Mouse (Mus musculus): Measurements from ENCODE around the gene Gm49387.

Gene Gm49387

DNA sequence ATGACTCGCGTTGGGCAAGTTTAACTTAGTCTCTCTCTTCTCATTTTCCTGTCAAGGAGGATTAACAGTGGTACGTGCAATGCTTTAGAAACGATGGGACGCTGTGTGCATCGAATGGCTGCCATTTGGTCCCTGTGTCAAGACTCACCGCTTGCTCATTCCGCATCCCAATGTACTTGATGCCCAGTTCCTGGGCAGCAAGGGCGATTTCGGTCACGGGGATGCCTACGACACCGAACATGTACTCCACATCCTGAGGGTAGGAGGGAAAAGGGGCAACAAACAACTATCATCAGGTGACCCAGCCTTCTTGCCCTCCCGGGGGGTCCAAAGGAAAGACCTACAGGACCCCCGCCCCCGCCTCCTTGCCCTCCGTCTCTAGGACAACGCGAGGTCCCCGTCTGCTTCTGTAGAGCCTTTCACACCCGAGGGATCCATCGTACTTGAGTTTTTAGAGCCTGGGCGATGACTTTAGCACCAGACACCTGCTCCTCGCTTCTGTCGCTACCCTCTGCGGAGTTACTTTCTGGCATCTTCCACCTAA, at the start of gene Gm49387:
Gene Gm49387, minus strand, starts transcription at position 533 of the 544 bp plus-strand sequence.
- DNase-seq (ENCODE audit: low read depth, low spot score): no peak

DNA sequence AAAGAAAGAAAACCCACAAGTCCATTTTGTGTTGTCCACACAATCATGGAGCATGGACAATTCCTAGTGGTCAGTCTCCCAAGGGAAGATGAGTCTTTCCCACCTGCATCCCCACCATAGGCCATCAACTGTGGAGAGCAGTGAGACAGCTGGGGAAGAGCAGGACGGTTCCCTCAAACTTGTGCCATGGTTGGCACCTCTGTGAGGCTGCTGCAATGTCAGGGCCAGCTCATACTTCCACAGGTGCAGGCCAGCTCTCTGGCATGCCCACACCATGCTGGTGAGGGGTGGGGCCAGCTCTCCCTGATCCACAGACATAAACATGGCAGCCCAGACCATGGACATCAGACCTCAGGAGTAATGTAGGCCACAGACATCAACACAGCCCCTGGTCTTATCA, 45.6 kb upstream of the Gm49387 start:
- no peak for DNase-seq (ENCODE audit: low read depth, low spot score)

DNA sequence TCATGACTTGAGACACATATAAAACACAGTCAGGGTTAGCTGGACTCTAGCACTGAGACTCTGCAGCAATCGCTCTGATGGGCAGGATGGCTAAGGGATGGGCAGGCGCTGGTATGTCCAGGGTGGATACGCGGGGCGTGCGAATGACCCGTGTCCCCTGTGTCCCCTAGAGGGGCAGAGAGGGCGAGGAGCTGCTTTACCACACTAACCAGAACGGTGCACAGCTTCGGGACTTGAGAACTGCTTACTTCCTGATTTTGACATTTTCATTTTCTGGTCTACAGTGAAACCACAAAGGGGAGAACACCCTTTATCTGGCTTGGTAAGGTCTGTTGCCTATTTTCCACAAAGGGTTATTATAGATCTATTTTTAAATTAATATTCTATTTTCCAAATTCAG, 45.0 kb upstream of the Gm49387 start:
- DNase-seq (ENCODE audit: low read depth, low spot score): no peak

DNA sequence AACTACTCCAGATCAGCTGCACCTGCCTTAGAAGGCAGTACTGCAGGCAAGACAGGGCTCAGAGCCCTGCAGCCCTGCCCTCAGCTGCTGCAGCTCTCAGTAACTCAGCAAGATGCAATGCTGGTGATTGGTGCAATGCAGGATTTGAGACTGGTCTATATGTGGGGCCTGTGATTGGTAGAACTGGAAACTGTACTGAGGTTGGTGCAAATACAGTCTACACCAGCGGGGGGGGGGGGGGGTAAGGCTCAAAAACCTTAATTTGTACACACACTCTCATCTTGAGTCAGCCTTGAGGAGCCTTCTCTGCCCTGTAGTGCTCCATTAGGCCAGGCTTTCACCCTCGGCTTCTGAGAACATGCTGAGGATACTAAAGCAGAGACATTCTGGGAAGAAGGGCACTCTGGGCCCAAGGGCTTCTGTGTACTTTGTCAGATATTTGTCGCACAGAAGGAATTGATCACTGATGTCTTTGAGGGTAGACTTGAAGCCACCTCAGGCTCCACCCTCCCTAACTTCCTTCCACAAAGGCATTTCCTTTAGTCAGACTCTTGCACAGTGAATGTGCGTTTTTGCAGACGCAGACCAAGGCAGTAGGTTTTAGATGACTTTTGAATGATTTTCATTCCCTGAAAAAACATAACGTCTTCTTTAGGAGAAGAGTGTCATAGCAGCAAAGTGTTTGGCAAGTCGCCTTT, 43.8 kb upstream of the Gm49387 start:
- DNase-seq (ENCODE audit: low read depth, low spot score): no peak

DNA sequence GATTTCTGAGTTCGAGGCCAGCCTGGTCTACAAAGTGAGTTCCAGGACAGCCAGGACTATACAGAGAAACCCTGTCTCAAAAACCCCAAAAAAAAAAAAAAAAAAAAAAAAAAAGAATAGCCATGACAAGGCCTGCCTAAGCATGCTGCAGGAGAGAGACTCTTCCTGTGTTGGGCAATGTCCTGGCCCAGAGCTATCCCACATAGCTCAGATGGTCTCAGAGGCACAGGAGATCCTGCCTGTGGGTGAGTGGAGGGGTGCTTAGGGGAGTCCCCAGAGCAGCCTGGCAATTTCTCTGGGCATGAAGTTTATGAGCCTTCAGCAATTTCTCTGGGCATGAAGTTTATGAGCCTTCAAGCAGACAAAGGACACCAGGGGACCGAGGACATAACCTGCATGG, 42.9 kb upstream of the Gm49387 start:
- no peak for DNase-seq (ENCODE audit: low read depth, low spot score)

DNA sequence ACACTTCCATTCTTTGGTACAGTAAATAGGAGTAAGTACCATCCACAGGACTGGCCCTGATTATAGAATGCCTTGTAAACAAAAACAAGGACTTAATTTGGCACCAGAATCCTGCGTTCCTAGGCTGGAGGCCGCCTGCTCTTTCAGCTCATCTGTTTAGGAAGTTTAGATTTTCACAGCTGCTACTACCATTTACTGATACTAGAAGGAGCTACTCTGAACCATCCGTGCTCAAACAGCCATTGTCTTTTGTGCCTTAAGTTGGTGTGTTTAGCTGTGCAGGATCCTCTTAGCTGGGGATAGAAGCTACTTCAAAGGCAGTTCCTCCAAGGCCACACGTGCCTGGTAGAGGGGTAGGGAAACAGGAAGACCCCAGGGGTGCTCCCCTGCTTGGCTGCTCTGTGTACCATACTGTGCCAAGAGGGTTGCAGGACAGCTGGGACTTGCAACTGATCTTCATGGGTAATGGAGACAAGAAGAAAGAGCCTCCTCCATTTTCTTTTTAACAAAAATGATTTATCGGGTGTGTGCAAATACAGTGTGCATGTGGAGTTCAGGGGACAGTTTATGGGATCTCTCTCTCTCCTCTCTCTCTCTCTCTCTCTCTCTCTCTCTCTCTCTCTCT, 41.4 kb upstream of the Gm49387 start:
- DNase-seq (ENCODE audit: low read depth, low spot score): no peak

DNA sequence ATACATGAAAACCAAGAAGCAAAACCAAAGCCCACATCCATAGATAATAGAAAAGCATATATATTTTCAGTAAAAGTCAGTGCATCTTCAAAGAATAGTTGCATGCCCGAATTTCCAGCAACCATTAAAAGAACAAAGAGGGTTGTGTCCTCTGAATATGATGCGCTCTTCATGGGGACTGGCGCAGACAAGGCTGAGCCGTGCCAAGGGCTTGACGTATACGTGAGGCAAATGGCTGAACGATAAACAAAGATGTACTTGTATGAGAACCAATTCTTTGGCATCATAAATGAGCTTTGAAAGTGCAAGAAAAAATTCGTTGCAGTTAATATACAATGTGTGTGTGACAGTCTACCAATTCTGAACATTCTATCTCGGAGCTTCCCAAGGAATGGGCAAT, 40.6 kb upstream of the Gm49387 start:
- no peak for DNase-seq (ENCODE audit: low read depth, low spot score)

DNA sequence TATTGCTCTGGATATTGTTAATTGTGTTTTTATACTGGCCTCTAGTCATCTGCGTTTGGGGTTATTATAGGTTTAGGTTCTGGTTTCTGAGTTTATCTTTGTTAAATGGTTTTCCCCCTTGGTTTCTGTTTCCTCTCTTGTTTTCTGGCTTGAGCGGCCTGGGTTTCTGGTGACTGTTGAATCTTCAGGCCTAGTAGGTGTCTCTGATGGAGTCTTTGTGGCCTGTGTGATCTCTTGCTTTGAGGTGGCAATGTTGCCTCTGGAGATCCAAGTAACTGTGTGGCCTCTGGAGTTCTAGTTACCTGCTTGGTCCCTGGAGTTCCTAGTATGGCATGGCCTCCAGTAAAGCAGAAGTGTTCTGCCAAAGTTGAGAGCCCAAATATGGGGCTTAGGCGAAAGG, 40.0 kb upstream of the Gm49387 start:
- DNase-seq (ENCODE audit: low read depth, low spot score): no peak

DNA sequence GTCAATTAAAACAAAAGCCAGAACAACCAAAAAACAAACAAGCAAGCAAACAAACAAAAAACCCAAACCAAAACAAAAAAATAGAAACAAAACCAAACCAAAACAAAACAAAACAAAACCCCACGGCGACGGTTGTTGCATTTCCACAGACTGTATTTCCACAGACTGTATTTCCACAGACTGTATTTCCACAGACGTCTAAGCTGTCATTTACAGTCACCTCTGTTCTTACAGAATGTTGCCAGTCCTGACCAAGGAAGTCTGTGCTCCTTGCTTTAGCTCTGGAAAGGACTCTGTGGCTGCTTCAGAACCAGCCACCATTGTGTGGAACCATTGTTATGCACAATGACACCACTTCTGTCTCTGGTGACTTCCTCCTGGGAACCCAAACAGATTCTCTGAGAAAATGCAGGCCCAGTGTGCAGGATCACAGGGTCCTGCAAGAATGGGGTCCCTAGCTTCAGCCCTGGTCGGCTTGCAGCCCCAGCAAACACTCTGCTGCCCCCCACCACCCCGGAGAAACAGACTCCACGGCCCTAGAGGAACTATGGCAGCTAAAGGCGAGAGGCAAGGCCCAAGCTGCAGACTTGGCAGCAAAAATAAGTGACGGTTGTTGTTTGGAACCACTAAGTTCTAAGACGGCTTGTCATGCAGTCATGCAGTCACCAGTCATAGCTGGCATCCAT, 31.1 kb upstream of the Gm49387 start:
- DNase-seq (ENCODE audit: low read depth, low spot score): no peak

DNA sequence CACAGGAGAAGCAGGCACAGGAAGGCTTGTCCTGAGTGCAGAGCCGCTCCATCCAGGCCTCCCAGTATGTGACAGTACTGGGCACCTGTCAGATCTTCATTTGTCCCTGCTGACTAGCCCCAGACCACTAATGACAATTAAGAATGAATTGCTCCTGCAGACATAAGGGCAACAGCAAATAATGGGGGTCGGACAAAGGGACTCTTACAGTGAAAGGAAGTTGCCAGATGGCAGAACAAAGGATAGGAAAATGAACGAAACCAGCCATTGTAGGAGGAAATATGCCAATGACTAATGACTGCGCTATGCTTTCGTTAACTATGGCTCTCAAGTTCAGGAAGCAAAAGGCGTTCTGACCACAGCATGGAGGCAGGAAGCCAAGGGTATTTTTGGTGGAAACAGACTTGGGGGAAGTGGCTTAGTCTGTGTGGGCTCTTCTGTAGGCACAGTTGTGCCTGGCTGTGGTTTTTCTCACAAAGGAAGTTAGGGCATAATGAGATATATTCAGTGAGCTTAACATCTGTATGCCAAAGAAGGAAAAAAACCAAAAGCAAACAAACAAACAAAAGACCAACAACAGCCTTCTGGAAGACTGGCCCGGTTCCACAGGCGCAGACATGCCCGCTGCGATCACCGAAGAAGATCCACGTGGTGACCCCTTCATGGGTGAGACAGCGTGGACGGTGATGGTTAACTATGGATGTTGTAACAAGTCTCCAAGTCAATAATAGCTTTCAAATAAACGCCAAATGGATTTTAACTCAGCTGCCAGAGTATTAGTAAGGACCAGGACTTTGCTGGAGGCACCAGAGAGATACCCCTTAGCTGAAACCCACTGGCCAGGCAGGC, 29.2 kb upstream of the Gm49387 start:
- DNase-seq (ENCODE audit: low read depth, low spot score): no peak

DNA sequence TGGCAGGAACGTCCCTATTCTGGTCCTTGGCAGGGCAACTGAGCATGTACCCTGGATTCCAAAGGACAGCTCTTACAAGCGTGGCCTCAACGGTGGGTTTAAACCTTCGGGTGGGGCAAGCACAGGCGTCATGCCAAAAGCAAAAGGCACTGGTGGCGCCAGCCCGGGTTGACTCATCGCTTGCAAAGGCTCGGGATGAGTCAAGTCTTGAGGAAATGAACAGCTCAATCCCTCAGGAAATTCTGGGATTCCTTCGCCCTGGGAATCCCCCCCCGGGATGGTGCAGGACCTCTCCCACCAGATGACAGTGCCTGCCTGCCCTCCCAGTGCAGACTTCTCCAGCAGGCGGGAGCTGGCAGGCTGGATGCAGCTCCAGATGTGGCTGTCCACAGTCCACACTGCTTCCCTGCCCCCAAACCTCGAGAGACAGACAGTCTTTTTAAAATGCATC, 28.5 kb upstream of the Gm49387 start:
- DNase-seq (ENCODE audit: low read depth, low spot score): no peak

DNA sequence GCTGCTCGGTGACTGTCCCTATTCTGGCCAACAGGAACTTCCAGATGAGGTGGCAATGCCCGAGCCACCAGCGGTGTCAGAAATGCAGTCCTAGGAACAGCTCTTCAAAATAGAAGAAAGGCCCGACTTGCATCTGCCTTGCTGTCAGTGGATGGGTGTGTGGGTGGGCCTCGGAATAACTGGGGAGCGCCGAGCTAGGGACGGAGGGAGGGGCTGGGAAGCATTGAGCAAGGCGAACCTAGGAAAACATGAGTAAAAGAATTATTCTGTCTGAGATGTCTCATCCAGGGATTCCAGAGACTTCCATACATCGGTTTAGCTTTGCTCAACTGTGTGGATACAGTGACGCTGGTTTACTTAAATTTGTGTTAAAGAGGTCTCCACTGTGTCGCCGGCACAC, 27.6 kb upstream of the Gm49387 start:
- DNase-seq (ENCODE audit: low read depth, low spot score): no peak

DNA sequence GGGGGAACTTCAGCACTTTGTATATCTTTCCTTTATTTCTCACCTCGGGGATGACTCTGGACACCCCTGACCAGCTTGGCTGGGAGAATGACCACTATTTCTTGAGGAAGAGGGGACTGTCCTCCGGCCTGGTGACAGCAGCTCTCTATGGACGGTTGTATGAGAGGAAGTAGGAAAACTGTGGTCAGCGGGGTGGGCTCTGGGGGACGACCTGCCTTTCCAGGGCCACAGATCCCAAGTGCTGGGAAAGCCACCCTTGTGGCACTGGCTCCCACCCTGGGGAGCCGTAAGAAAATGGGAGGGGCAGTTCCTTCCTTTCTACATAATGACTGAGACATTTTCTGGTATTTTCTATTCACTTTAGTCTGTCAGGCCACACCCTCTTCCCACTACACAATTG, 27.1 kb upstream of the Gm49387 start:
- DNase-seq (ENCODE audit: low read depth, low spot score): no peak

DNA sequence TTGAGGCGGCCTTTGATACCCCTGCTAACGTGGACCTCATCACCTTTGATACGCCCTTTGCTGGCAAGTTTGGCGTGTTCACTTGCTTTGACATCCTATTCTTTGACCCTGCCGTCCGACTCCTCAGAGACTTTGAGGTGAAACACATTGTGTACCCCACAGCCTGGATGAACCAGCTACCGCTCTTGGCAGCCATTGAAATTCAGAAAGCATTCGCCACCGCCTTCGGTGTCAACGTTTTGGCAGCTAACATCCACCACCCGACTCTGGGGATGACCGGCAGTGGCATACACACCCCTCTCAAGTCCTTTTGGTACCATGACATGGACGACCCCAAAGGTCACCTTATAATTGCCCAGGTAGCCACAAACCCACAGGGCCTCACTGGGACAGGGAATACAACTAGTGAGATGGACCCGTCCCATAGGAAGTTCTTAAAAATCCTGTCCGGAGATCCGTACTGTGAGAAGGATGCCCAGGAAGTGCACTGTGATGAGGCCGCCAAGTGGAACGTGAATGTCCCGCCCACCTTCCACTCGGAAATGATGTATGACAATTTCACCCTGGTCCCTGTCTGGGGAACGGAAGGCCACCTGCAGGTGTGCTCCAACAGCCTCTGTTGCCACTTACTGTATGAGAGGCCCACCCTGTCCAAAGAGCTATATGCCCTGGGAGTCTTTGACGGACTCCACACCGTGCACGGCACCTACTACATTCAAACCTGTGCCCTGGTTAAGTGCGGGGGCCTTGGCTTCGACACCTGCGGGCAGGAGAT, 26.4 kb upstream of the Gm49387 start:
- no peak for DNase-seq (ENCODE audit: low read depth, low spot score)

DNA sequence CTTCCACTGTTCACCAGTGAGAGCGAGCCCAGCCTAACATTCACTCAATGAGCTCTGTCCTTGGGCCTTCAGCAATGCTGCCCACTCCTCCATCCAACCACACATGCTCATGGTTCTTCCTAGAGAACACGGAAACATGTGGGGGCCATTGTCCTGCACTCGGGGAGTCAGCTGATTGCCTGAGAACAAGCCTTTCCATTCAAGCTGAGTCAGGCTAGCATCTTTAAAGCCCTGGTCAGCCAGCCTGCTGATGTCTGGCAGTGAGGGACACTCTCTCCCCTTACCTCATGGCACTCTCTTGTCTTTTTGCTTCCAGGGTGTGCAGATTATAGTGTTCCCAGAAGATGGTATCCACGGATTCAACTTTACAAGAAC, 24.9 kb upstream of the Gm49387 start:
- no peak for DNase-seq (ENCODE audit: low read depth, low spot score)

DNA sequence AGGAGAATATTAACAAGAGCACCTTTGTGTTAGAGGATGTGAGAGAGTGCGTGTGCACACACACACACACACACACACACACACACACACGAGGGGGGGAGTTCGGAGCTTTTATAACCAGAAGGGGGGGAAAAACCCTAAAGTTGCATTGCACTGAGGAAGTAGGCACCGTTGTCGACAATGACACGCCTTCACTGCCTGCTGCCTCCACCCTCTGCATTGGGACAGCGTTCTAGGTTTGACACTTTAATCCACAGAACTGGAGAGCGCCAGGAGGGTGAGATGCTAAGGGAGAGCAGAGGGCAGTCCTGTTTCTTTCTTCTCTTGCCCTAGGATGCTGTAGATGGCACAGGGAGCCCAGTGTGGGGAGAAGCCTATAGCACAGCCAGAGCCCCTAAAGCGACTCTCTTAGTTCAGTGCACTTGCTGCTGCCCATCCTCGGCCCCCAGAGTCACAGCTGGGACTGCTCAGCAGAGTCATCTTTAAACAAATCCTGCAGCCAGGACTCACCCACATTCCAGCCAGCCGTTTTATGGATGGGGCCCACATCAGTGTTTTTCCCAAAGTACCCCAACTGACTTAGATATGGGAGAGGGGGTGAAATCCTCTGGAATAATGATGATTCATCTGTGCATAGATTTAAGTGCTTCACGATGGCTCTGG, 24.4 kb upstream of the Gm49387 start:
- no peak for DNase-seq (ENCODE audit: low read depth, low spot score)

DNA sequence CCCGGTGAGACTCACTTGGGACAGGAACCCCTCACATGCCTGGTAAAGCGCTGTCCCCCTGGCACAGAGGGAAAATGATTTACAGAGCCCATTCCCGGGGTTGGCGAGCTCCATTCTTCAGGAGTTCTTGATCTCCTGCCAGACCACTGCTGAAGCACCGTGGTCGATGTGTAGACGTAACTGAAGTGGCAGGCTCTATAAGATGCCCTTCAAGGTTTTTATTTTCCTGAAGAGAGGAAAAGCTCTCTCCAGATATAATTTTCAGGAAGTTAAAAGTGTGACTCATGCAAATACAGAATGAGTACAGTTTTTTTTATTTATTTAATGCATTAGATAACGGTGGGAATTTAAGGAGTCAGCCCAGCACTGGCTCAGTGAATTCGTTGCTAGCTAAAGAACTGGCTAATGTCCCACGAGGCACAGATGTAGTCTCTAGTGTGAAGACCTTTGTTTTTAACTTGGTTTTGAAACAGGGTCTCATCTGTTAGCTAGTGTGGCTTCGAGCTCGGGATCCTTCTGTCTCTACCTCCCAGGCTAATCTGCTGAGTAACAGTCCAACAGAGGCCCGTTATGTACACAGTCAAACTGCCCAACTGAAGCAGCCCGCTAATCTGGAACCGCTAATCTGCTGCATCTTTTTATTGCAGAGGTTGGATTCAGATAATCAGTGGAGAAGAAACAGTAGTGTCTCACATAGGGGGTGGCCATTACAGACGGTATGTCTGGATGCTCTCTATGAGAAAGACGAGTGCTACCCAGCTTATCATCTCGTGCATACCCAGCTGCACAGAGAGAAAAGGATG, 23.6 kb upstream of the Gm49387 start:
- no peak for DNase-seq (ENCODE audit: low read depth, low spot score)

DNA sequence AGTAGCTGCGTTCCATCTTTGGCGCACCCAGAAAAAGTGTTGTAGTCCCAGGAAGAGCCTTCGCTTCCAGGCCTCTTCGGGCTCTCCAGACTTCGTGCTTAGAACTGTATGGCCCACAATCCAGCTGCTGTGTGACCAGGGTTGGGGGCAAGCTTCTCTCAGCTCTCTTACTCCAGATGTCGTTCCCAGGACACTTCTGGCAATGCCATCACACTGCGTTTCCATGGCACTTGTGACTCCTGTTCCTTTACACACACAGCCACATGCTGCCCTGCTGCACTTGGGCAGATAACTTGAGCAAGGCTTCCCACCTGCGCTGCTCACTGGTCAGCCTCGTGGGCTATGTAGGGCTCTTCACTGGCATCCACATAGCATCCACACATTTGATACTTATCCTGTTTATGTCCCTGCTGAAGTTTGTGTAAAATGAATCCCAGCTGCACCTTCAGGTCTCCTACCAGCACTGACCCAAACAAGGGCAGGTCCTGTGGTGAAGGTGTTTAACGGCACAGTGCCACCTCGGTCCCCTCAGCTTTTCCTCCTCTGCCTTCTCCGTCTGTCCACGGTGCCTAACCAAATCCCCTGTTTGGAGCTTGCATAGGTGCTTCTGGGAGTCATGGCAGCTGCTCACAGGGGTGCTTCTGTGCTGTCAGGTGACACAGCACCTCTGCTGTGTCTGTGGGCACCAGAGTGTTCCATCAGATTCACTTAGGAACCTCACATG, 22.9 kb upstream of the Gm49387 start:
- no peak for DNase-seq (ENCODE audit: low read depth, low spot score)
